Mouse (Mus musculus) cortical plate, adult 2 months (tissue): Measurements from ENCODE around the gene Hrh3.

ENCODE experiments used
- CTCF ChIP-seq: fragments of 200-500 bp; IDR thresholded peaks from 2 replicates; pipeline ENCODE4 v1.5.1; 2011; ENCODE audit warnings: mild to moderate bottlenecking, control low read depth, low read length; ENCODE audit not compliant: insufficient read depth; ENCODE audit errors: extremely low read depth
- POLR2A ChIP-seq: fragments of 200-500 bp; IDR thresholded peaks from 2 replicates; pipeline ENCODE4 v1.6.1; 2011; ENCODE audit warnings: mild to moderate bottlenecking, low read length, control low read depth; ENCODE audit not compliant: insufficient read depth; ENCODE audit errors: extremely low read depth

GRCm38 (mm10) chr2:180053001-180053400 is 51.3 kb downstream of the Hrh3 start:
- TF ChIP-seq CTCF (no peak), POLR2A (no peak)
